ENCODE assay signal across 8 mouse cellular contexts in the genomic region with DNA sequence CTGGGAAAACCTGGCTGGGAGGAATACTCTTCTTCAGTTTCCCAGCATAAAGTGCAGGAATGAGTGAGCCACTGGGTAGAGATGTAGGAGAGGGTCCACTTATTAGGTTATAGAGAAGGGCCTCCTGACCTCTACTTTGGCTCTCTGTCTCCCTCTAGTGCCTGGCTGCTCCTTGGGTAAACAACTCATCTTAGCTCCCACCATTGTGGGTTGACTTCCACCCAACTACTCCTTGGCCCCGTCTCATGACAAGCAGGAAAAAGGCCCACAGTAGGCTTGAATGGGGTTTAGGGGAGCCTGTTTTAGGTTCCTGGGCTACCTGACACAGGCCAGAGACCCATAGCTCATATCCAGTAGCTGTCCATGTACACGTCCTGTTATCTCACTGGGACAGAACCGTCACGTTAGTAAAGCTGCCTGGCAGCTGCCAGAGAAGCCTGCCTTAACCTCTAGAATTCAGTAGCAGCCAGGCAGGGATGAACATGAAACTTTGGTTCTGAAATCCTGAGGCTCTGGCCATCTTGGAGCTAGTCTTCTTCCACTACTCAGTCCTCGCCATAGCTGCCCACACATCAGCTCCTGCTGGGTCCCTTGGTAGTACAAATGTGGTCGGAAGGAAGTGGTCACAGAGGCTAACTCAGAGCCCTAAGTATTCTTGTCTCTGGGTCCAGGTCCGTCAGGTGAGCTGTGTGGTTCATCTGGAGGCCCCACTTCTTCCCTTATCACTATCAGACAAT. TPM values are rescaled to one million over a fixed set of nuclear protein-coding genes. Genes with fewer than 3 reads are reported as not detected.
DNase-seq lines count a peak whose midpoint lies in the region; ATAC-seq and TF ChIP-seq lines count a peak whose summit lies in the region.

No protein-coding gene starts in this region.

- H3K36me3 ChIP-seq in heart, embryonic 12.5 days = peaks cover 27% of the 10 kb centered on the region
- 0 out of 2 replicates have a peak, but pooled peaks cover 7% of the 10 kb centered on the region for H3K36me3 ChIP-seq in neural tube, embryonic 15.5 days

- TF ChIP-seq POLR2A in bone marrow macrophage, adult 2 months (IDR thresholded peaks at IDR 0.05; ENCODE audit: borderline replicate concordance, low read depth, low read length) = no peak
- no peak for TF ChIP-seq POLR2A in lung, adult 2 months (IDR thresholded peaks at IDR 0.05; ENCODE audit: borderline replicate concordance, extremely low read depth, low read depth, low read length)

- H3K27me3 ChIP-seq in heart, embryonic 12.5 days (replicated peaks) = no peaks in the 10 kb centered on the region
- H3K27me3 ChIP-seq in neural tube, embryonic 15.5 days (replicated peaks) = no peaks in the 10 kb centered on the region

- H3K4me1 ChIP-seq in heart, embryonic 12.5 days (replicated peaks) = peaks cover 8% of the 10 kb centered on the region
- H3K4me1 ChIP-seq in bone marrow macrophage, adult 2 months (ENCODE audit: control insufficient read depth, insufficient read depth, low read length) = no peaks in the 10 kb centered on the region
- no peaks in the 10 kb centered on the region for H3K4me1 ChIP-seq in lung, adult 2 months (ENCODE audit: control insufficient read depth, insufficient read depth, low read length)
- no peaks in the 10 kb centered on the region for H3K4me1 ChIP-seq in neural tube, embryonic 15.5 days

- 0 out of 2 replicates have a peak, but pooled peaks cover 3% of the 10 kb centered on the region for H3K9me3 ChIP-seq in heart, embryonic 12.5 days (replicated peaks)
- no peaks in the 10 kb centered on the region for H3K9me3 ChIP-seq in neural tube, embryonic 15.5 days (replicated peaks)

- WGBS in heart, embryonic 12.5 days = 57% methylated on average over 7 of the region's 7 CpGs
- WGBS in lung, adult 2 months = 68% methylated on average over 7 of the region's 7 CpGs
- 83% methylated on average over 7 of the region's 7 CpGs for WGBS in neural tube, embryonic 15.5 days

- intact Hi-C loops in heart, postnatal 36 days (cut with DNase I) = loop anchor here (2.0 kb wide), 3 partner anchors 44 to 178 kb away; no protein-coding TSS in a partner anchor

- H3K9ac ChIP-seq in heart, embryonic 12.5 days = no peak overlapping the region
- no peak overlapping the region for H3K9ac ChIP-seq in neural tube, embryonic 15.5 days (replicated peaks)

- DNase-seq in heart, adult 11 months = peak; percentile 89
- peak; percentile 77 for DNase-seq in CD4-positive, CD25-positive, alpha-beta regulatory T cell, adult 2 months (ENCODE audit: low read depth, low spot score)
- peak; percentile 53 to 70 for DNase-seq in heart, postnatal 36 days
- DNase-seq in lung, adult 2 months = no peak
- DNase-seq in thymus, postnatal 25 days = peak; percentile 53

- no peak overlapping the region for H3K27ac ChIP-seq in heart, embryonic 12.5 days (ENCODE audit: poor library complexity, severe bottlenecking)
- H3K27ac ChIP-seq in bone marrow macrophage, adult 2 months (ENCODE audit: insufficient read depth, low read depth, low read length) = no peak overlapping the region
- H3K27ac ChIP-seq in neural tube, embryonic 15.5 days (replicated peaks) = no peak overlapping the region

- H3K4me3 ChIP-seq in heart, embryonic 12.5 days = no peak overlapping the region
- H3K4me3 ChIP-seq in bone marrow macrophage, adult 2 months (ENCODE audit: insufficient read depth, low read length) = no peak overlapping the region
- no peak overlapping the region for H3K4me3 ChIP-seq in lung, adult 2 months (replicated peaks; ENCODE audit: extremely low read depth, low read depth, low read length)
- no peak overlapping the region for H3K4me3 ChIP-seq in neural tube, embryonic 15.5 days (replicated peaks)

- peak; percentile 52 for TF ChIP-seq CTCF in bone marrow macrophage, adult 2 months (IDR thresholded peaks at IDR 0.05; ENCODE audit: low read depth, low read length)
- TF ChIP-seq CTCF in lung, adult 2 months (IDR thresholded peaks at IDR 0.05; ENCODE audit: insufficient read depth, low read length) = peak; percentile 61

- ATAC-seq in heart, embryonic 12.5 days (ENCODE audit: insufficient number of reproducible peaks, low FRiP score) = no peak
- ATAC-seq in neural tube, embryonic 15.5 days (ENCODE audit: low FRiP score) = no peak

- H3K4me2 ChIP-seq in heart, embryonic 12.5 days = no peak overlapping the region
- no peak overlapping the region for H3K4me2 ChIP-seq in neural tube, embryonic 15.5 days

RNA-seq across cellular contexts. Expression of gene Uckl1, which starts 16.3 kb away (rescaled TPM):
- polyA plus RNA-seq in heart, embryonic 12.5 days (2016; fragmentation: Nextera tagmentation; extraction: Ambion mirVana) = 64.2 and 65.3 TPM in 2 replicates
- polyA plus RNA-seq in bone marrow macrophage, adult 2 months (2012; ENCODE audit: insufficient read depth, insufficient read length, missing spikeins) = 108 and 113 TPM in 2 replicates
- 10 to 100 TPM; 36.6 to 47.4 TPM for total RNA-seq in heart, postnatal 36 days (2021)
- 121 and 128 TPM in 2 replicates for polyA plus RNA-seq in lung, adult 2 months (2012; rRNA removed)
- polyA plus RNA-seq in neural tube, embryonic 15.5 days (2015; fragmentation: Nextera tagmentation; extraction: Ambion mirVana) = 65.6 and 66.7 TPM in 2 replicates

RNA-seq across cellular contexts. Expression of gene Prpf6, which starts 23.2 kb away (rescaled TPM):
- 46.8 and 48.8 TPM in 2 replicates for polyA plus RNA-seq in heart, embryonic 12.5 days (2016; fragmentation: Nextera tagmentation; extraction: Ambion mirVana)
- polyA plus RNA-seq in bone marrow macrophage, adult 2 months (2012; ENCODE audit: insufficient read depth, insufficient read length, missing spikeins) = 38.1 and 45.7 TPM in 2 replicates
- 10 to 100 TPM; 36.0 to 38.3 TPM for total RNA-seq in heart, postnatal 36 days (2021)
- 14.1 and 21.5 TPM in 2 replicates for polyA plus RNA-seq in lung, adult 2 months (2012; rRNA removed)
- polyA plus RNA-seq in neural tube, embryonic 15.5 days (2015; fragmentation: Nextera tagmentation; extraction: Ambion mirVana) = 58.2 and 61.1 TPM in 2 replicates

RNA-seq across cellular contexts. Expression of gene Zfp512b, which starts 24.2 kb away (rescaled TPM):
- 44.8 and 46.1 TPM in 2 replicates for polyA plus RNA-seq in heart, embryonic 12.5 days (2016; fragmentation: Nextera tagmentation; extraction: Ambion mirVana)
- 18.6 and 23.0 TPM in 2 replicates for polyA plus RNA-seq in bone marrow macrophage, adult 2 months (2012; ENCODE audit: insufficient read depth, insufficient read length, missing spikeins)
- 10 to 100 TPM; 16.6 to 18.0 TPM for total RNA-seq in heart, postnatal 36 days (2021)
- 37.1 and 43.7 TPM in 2 replicates for polyA plus RNA-seq in lung, adult 2 months (2012; rRNA removed)
- polyA plus RNA-seq in neural tube, embryonic 15.5 days (2015; fragmentation: Nextera tagmentation; extraction: Ambion mirVana) = 68.1 and 87.0 TPM in 2 replicates

RNA-seq across cellular contexts. Expression of gene Samd10, which starts 30.6 kb away (rescaled TPM):
- 12.4 and 13.4 TPM in 2 replicates for polyA plus RNA-seq in heart, embryonic 12.5 days (2016; fragmentation: Nextera tagmentation; extraction: Ambion mirVana)
- polyA plus RNA-seq in bone marrow macrophage, adult 2 months (2012; ENCODE audit: insufficient read depth, insufficient read length, missing spikeins) = 5.0 and 5.3 TPM in 2 replicates
- 1 to 10 TPM; 2.3 to 2.4 TPM for total RNA-seq in heart, postnatal 36 days (2021)
- polyA plus RNA-seq in lung, adult 2 months (2012; rRNA removed) = 24.1 and 24.5 TPM in 2 replicates
- polyA plus RNA-seq in neural tube, embryonic 15.5 days (2015; fragmentation: Nextera tagmentation; extraction: Ambion mirVana) = 164 and 191 TPM in 2 replicates

RNA-seq across cellular contexts. Expression of gene Dnajc5, which starts 48.2 kb away (rescaled TPM):
- 89.5 and 91.9 TPM in 2 replicates for polyA plus RNA-seq in heart, embryonic 12.5 days (2016; fragmentation: Nextera tagmentation; extraction: Ambion mirVana)
- 66.3 and 71.7 TPM in 2 replicates for polyA plus RNA-seq in bone marrow macrophage, adult 2 months (2012; ENCODE audit: insufficient read depth, insufficient read length, missing spikeins)
- total RNA-seq in heart, postnatal 36 days (2021) = 10 to 100 TPM; 58.4 to 68.6 TPM
- 47.4 and 76.4 TPM in 2 replicates for polyA plus RNA-seq in lung, adult 2 months (2012; rRNA removed)
- polyA plus RNA-seq in neural tube, embryonic 15.5 days (2015; fragmentation: Nextera tagmentation; extraction: Ambion mirVana) = 242 and 263 TPM in 2 replicates
